Mouse (Mus musculus) embryonic fibroblast, embryonic 13.5 days (primary cell): ENCODE results near the gene Olfr64. TPM values are rescaled to one million over a fixed set of nuclear protein-coding genes. Genes with fewer than 3 reads are reported as not detected.

Source experiments
- H3K27ac ChIP-seq: 2 replicates; pipeline ENCODE4 v1.5.1; 2012; ENCODE audit warnings: low read length, control low read depth, inconsistent platforms; ENCODE audit not compliant: insufficient read depth
- H3K4me1 ChIP-seq: 2 replicates; pipeline ENCODE4 v1.6.1; 2011; ENCODE audit warnings: low read length; ENCODE audit not compliant: control insufficient read depth, insufficient read depth
- H3K4me3 ChIP-seq: 2 replicates; pipeline ENCODE4 v1.5.1; 2011; ENCODE audit warnings: mild to moderate bottlenecking, control low read depth, low read length; ENCODE audit not compliant: insufficient read depth
- CTCF ChIP-seq: IDR thresholded peaks from 2 replicates; pipeline ENCODE4 v1.5.1; 2011; ENCODE audit warnings: mild to moderate bottlenecking, control low read depth, low read length, moderate library complexity, borderline replicate concordance; ENCODE audit not compliant: insufficient read depth
- POLR2A ChIP-seq: IDR thresholded peaks from 2 replicates; pipeline ENCODE4 v1.6.1; 2011; ENCODE audit warnings: low read depth, mild to moderate bottlenecking, control low read depth, low read length, moderate library complexity
- polyA plus RNA-seq: library from polyadenylated mRNA; stranded (reverse); fragments of >200 nt; gene quantifications from 2 replicates; pipeline ENCODE4 v1.2.4, GENCODE M21; 2011; ENCODE audit warnings: low read depth; ENCODE audit not compliant: missing spikeins, insufficient read length

Olfr64 gene
- polyA plus RNA-seq, result not detected in 2 replicates

- Histone ChIP-seq H3K4me3 (no peak within 1 kb of the TSS), H3K27ac (no peak within 1 kb of the TSS), H3K4me1 (no peaks in the 10 kb centered on the region)
- TF ChIP-seq POLR2A (no peak), CTCF (no peak)
These were observed at the start of gene Olfr64 for GRCm38 (mm10) chr7:103894385-103894784. Gene Olfr64, minus strand, starts transcription at chr7:103894485.

- no peak for TF ChIP-seq POLR2A
- TF ChIP-seq CTCF, result no peak; the same call in 1 of the 2 replicates
- Histone ChIP-seq H3K4me3 (no peak overlapping the region), H3K4me1 (no peaks in the 10 kb centered on the region), H3K27ac (no peak overlapping the region)
These were observed 48.4 kb upstream of the Olfr64 start for GRCm38 (mm10) chr7:103942730-103943129.

- Histone ChIP-seq H3K27ac (no peak within 1 kb of the TSS), H3K4me1 (no peaks in the 10 kb centered on the region), H3K4me3 (no peak within 1 kb of the TSS)
- TF ChIP-seq CTCF (no peak), POLR2A (no peak)
These were observed 40.0 kb upstream of the Olfr64 start, which contains the start of gene Olfr632 for GRCm38 (mm10) chr7:103934264-103934663. Gene Olfr632, plus strand, starts transcription at chr7:103934347.

- Histone ChIP-seq H3K27ac (no peak within 1 kb of the TSS), H3K4me1 (no peaks in the 10 kb centered on the region), H3K4me3 (no peak within 1 kb of the TSS)
- TF ChIP-seq POLR2A, result no peak
- TF ChIP-seq CTCF, result no peak
These were observed 34.2 kb upstream of the Olfr64 start, which contains the start of gene Olfr631 for GRCm38 (mm10) chr7:103928525-103928924. Gene Olfr631, plus strand, starts transcription at chr7:103928825.

GRCm38 (mm10) chr7:103915338-103915737 lies 21.1 kb upstream of the Olfr64 start:
- TF ChIP-seq CTCF (no peak), POLR2A (no peak)
- H3K4me3 ChIP-seq, result no peak overlapping the region
- no peaks in the 10 kb centered on the region for H3K4me1 ChIP-seq
- no peak overlapping the region for H3K27ac ChIP-seq

GRCm38 (mm10) chr7:103912969-103913511 lies 18.8 kb upstream of the Olfr64 start:
- H3K4me1 ChIP-seq, result no peaks in the 10 kb centered on the region
- TF ChIP-seq POLR2A (no peak), CTCF (no peak)
- H3K4me3 ChIP-seq, result no peak overlapping the region
- no peak overlapping the region for H3K27ac ChIP-seq

GRCm38 (mm10) chr7:103910047-103910446 lies 15.8 kb upstream of the Olfr64 start:
- no peaks in the 10 kb centered on the region for H3K4me1 ChIP-seq
- no peak overlapping the region for H3K4me3 ChIP-seq
- TF ChIP-seq CTCF (no peak), POLR2A (no peak)
- H3K27ac ChIP-seq, result no peak overlapping the region

GRCm38 (mm10) chr7:103903187-103903586 lies 8.9 kb upstream of the Olfr64 start, which contains the start of gene Olfr65:
Gene Olfr65, plus strand, starts transcription at chr7:103903487.
- Histone ChIP-seq H3K4me3 (no peak within 1 kb of the TSS), H3K27ac (no peak within 1 kb of the TSS), H3K4me1 (no peaks in the 10 kb centered on the region)
- no peak for TF ChIP-seq POLR2A
- no peak for TF ChIP-seq CTCF

- H3K27ac ChIP-seq, result no peak within 1 kb of the TSS
- no peak for TF ChIP-seq POLR2A
- TF ChIP-seq CTCF, result no peak
- no peak within 1 kb of the TSS for H3K4me3 ChIP-seq
- H3K4me1 ChIP-seq, result no peaks in the 10 kb centered on the region
These were observed 8.1 kb downstream of the Olfr64 start, which contains the start of gene Olfr66 for GRCm38 (mm10) chr7:103886152-103886551. Gene Olfr66, minus strand, starts transcription at chr7:103886252.

- H3K4me1 ChIP-seq, result no peaks in the 10 kb centered on the region
- no peak overlapping the region for H3K27ac ChIP-seq
- TF ChIP-seq POLR2A (no peak), CTCF (no peak)
- H3K4me3 ChIP-seq, result no peak overlapping the region
These were observed 17.2 kb downstream of the Olfr64 start for GRCm38 (mm10) chr7:103877093-103877492.

- no peaks in the 10 kb centered on the region for H3K4me1 ChIP-seq
- TF ChIP-seq CTCF, result no peak
- TF ChIP-seq POLR2A, result no peak
- no peak overlapping the region for H3K4me3 ChIP-seq
- H3K27ac ChIP-seq, result no peak overlapping the region
These were observed 19.8 kb downstream of the Olfr64 start for GRCm38 (mm10) chr7:103874451-103874850.

- Histone ChIP-seq H3K27ac (no peak overlapping the region), H3K4me1 (no peaks in the 10 kb centered on the region), H3K4me3 (no peak overlapping the region)
- TF ChIP-seq POLR2A (no peak), CTCF (no peak)
These were observed 21.2 kb downstream of the Olfr64 start for GRCm38 (mm10) chr7:103873064-103873463.
